Mouse (Mus musculus): ENCODE data around the gene Tapt1. TPM values are rescaled to one million over a fixed set of nuclear protein-coding genes. Genes with fewer than 3 reads are reported as not detected.

The Tapt1 gene
- polyA plus RNA-seq, 1 experiment from 2014 or later: 29.5 TPM

DNA sequence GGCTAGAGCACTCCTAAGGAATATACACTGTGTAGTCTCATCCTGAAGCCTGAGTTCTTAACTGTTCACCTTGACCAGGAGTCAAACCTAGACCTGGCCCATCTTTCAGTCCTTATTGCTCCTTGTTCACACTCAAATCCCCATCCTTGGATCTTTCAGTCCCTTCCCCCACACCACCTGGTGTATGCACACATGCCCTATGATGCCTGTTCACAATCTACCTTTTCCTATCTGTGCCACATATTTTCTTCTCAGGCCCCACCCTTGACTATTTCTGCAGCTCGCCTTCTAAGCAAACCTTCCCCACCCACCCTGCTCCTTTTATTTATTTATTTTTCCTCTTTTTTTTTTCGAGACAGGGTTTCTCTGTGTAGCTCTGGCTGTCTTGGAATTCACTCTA, 12.4 kb downstream of the Tapt1 start:
- no peak for ATAC-seq (replicated peaks; ENCODE audit: extremely low read depth, insufficient read depth, low FRiP score)
- Histone ChIP-seq H3K27ac (ENCODE audit: low read length) (no peak overlapping the region), H3K4me1 (ENCODE audit: control insufficient read depth, insufficient read depth, low read length) (no peaks in the 10 kb centered on the region), H3K36me3 (ENCODE audit: control insufficient read depth, insufficient read depth) (peaks cover 5% of the 10 kb centered on the region), H3K27me3 (ENCODE audit: control insufficient read depth, insufficient read depth, low read length) (no peaks in the 10 kb centered on the region), H3K9ac (ENCODE audit: low read length) (no peak overlapping the region), H3K4me3 (ENCODE audit: low read length) (no peak overlapping the region), H3K4me2 (ENCODE audit: low read depth, low read length) (no peak overlapping the region), H3K9me3 (replicated peaks; ENCODE audit: control insufficient read depth, low read length) (no peaks in the 10 kb centered on the region)
- 63% methylated on average over 2 of the region's 2 CpGs for WGBS

- WGBS: 95% methylated on average over 5 of the region's 5 CpGs
- no peak for ATAC-seq (replicated peaks; ENCODE audit: extremely low read depth, insufficient read depth, low FRiP score)
- no peak overlapping the region for H3K4me3 ChIP-seq (ENCODE audit: low read length)
- no peaks in the 10 kb centered on the region for H3K4me1 ChIP-seq (ENCODE audit: control insufficient read depth, insufficient read depth, low read length)
- no peak overlapping the region for H3K4me2 ChIP-seq (ENCODE audit: low read depth, low read length)
- no peak overlapping the region for H3K9ac ChIP-seq (ENCODE audit: low read length)
- H3K27ac ChIP-seq (ENCODE audit: low read length): no peak overlapping the region
- no peaks in the 10 kb centered on the region for H3K27me3 ChIP-seq (ENCODE audit: control insufficient read depth, insufficient read depth, low read length)
- no peaks in the 10 kb centered on the region for H3K9me3 ChIP-seq (replicated peaks; ENCODE audit: control insufficient read depth, low read length)
- H3K36me3 ChIP-seq (ENCODE audit: control insufficient read depth, insufficient read depth): peaks cover 5% of the 10 kb centered on the region
These were observed 13.0 kb downstream of the Tapt1 start for GRCm38 (mm10) chr5:44213391-44213790.

- Histone ChIP-seq H3K4me1 (ENCODE audit: control insufficient read depth, insufficient read depth, low read length) (no peaks in the 10 kb centered on the region), H3K9ac (ENCODE audit: low read length) (no peak overlapping the region), H3K9me3 (replicated peaks; ENCODE audit: control insufficient read depth, low read length) (no peaks in the 10 kb centered on the region), H3K27me3 (ENCODE audit: control insufficient read depth, insufficient read depth, low read length) (no peaks in the 10 kb centered on the region), H3K4me3 (ENCODE audit: low read length) (no peak overlapping the region), H3K27ac (ENCODE audit: low read length) (no peak overlapping the region), H3K36me3 (ENCODE audit: control insufficient read depth, insufficient read depth) (peaks cover 5% of the 10 kb centered on the region), H3K4me2 (ENCODE audit: low read depth, low read length) (no peak overlapping the region)
- ATAC-seq (replicated peaks; ENCODE audit: extremely low read depth, insufficient read depth, low FRiP score): no peak
- WGBS: 82% methylated on average over 6 of the region's 6 CpGs
These were observed 14.5 kb downstream of the Tapt1 start for GRCm38 (mm10) chr5:44211818-44212465.

DNA sequence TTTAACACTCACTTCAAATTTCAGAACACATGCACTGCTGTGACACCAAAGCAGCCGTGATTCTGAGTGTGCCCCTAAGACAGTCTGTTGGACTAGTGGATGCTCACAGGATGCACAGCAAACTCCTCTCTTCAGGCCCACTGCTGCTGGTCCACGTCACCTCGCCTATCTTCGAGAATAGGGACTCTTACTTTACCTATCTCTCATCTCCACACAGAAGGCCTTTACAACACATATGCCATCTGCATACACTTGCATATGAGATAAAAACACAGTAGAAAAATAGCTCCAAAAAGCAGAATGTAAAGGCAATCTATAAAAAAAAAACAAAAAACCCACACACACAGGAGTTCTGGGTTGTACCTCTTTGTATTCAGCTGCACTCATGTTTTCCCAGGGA, 19.1 kb downstream of the Tapt1 start:
- Histone ChIP-seq H3K4me2 (ENCODE audit: low read depth, low read length) (no peak overlapping the region), H3K9me3 (replicated peaks; ENCODE audit: control insufficient read depth, low read length) (no peaks in the 10 kb centered on the region), H3K4me1 (ENCODE audit: control insufficient read depth, insufficient read depth, low read length) (0 out of 2 replicates have a peak, but pooled peaks cover 2% of the 10 kb centered on the region), H3K27ac (ENCODE audit: low read length) (no peak overlapping the region), H3K9ac (ENCODE audit: low read length) (no peak overlapping the region), H3K27me3 (ENCODE audit: control insufficient read depth, insufficient read depth, low read length) (no peaks in the 10 kb centered on the region), H3K4me3 (ENCODE audit: low read length) (no peak overlapping the region), H3K36me3 (ENCODE audit: control insufficient read depth, insufficient read depth) (0 out of 2 replicates have a peak, but pooled peaks cover 6% of the 10 kb centered on the region)
- 86% methylated on average over 4 of the region's 4 CpGs for WGBS
- ATAC-seq (replicated peaks; ENCODE audit: extremely low read depth, insufficient read depth, low FRiP score): no peak

GRCm38 (mm10) chr5:44206651-44207050, 19.8 kb downstream of the Tapt1 start:
- Histone ChIP-seq H3K4me3 (ENCODE audit: low read length) (no peak overlapping the region), H3K36me3 (ENCODE audit: control insufficient read depth, insufficient read depth) (0 out of 2 replicates have a peak, but pooled peaks cover 6% of the 10 kb centered on the region), H3K27ac (ENCODE audit: low read length) (no peak overlapping the region), H3K9me3 (replicated peaks; ENCODE audit: control insufficient read depth, low read length) (no peaks in the 10 kb centered on the region), H3K9ac (ENCODE audit: low read length) (no peak overlapping the region), H3K4me2 (ENCODE audit: low read depth, low read length) (no peak overlapping the region), H3K27me3 (ENCODE audit: control insufficient read depth, insufficient read depth, low read length) (no peaks in the 10 kb centered on the region), H3K4me1 (ENCODE audit: control insufficient read depth, insufficient read depth, low read length) (0 out of 2 replicates have a peak, but pooled peaks cover 2% of the 10 kb centered on the region)
- no peak for ATAC-seq (replicated peaks; ENCODE audit: extremely low read depth, insufficient read depth, low FRiP score)
- WGBS: 81% methylated on average over 5 of the region's 5 CpGs

DNA sequence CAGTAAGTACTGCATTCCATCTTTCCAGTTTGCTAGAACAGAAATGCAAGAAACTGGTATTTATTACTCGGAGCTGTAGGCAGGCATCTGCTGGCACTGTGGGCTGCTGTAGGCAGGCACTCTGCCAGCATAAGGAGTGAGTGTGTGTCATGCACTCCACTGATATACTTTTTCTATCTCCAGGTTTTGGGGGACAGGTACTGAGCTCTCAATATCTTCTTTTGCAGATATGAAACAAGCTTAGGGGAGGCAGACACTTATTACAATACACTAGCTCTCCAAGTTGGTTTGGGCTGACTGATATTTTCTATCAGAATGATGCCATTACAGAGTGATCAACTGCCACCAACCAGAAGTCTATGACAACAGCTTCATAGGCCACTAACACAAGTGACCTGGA, 23.0 kb downstream of the Tapt1 start:
- Histone ChIP-seq H3K9me3 (replicated peaks; ENCODE audit: control insufficient read depth, low read length) (no peaks in the 10 kb centered on the region), H3K27ac (ENCODE audit: low read length) (no peak overlapping the region), H3K4me3 (ENCODE audit: low read length) (no peak overlapping the region), H3K4me1 (ENCODE audit: control insufficient read depth, insufficient read depth, low read length) (0 out of 2 replicates have a peak, but pooled peaks cover 2% of the 10 kb centered on the region), H3K9ac (ENCODE audit: low read length) (no peak overlapping the region), H3K4me2 (ENCODE audit: low read depth, low read length) (no peak overlapping the region), H3K36me3 (ENCODE audit: control insufficient read depth, insufficient read depth) (0 out of 2 replicates have a peak, but pooled peaks cover 6% of the 10 kb centered on the region), H3K27me3 (ENCODE audit: control insufficient read depth, insufficient read depth, low read length) (no peaks in the 10 kb centered on the region)
- ATAC-seq (replicated peaks; ENCODE audit: extremely low read depth, insufficient read depth, low FRiP score): no peak
- WGBS: 37% methylated on average over 1 of the region's 1 CpGs

- H3K27me3 ChIP-seq (ENCODE audit: control insufficient read depth, insufficient read depth, low read length): no peaks in the 10 kb centered on the region
- no peak for ATAC-seq (replicated peaks; ENCODE audit: extremely low read depth, insufficient read depth, low FRiP score)
- 0 out of 2 replicates have a peak, but pooled peaks cover 6% of the 10 kb centered on the region for H3K36me3 ChIP-seq (ENCODE audit: control insufficient read depth, insufficient read depth)
- no peak overlapping the region for H3K4me2 ChIP-seq (ENCODE audit: low read depth, low read length)
- peaks cover 6% of the 10 kb centered on the region; the same call in 1 of the 2 replicates for H3K4me1 ChIP-seq (ENCODE audit: control insufficient read depth, insufficient read depth, low read length)
- H3K9ac ChIP-seq (ENCODE audit: low read length): no peak overlapping the region
- no peaks in the 10 kb centered on the region for H3K9me3 ChIP-seq (replicated peaks; ENCODE audit: control insufficient read depth, low read length)
- H3K27ac ChIP-seq (ENCODE audit: low read length): no peak overlapping the region
- H3K4me3 ChIP-seq (ENCODE audit: low read length): no peak overlapping the region
These were observed 24.8 kb downstream of the Tapt1 start for GRCm38 (mm10) chr5:44201665-44202064.

GRCm38 (mm10) chr5:44199109-44199508, 27.3 kb downstream of the Tapt1 start:
- H3K36me3 ChIP-seq (ENCODE audit: control insufficient read depth, insufficient read depth): peaks cover 7% of the 10 kb centered on the region
- no peak overlapping the region for H3K4me2 ChIP-seq (ENCODE audit: low read depth, low read length)
- H3K9ac ChIP-seq (ENCODE audit: low read length): no peak overlapping the region
- H3K4me1 ChIP-seq (ENCODE audit: control insufficient read depth, insufficient read depth, low read length): peaks cover 6% of the 10 kb centered on the region; the same call in 1 of the 2 replicates
- H3K27ac ChIP-seq (ENCODE audit: low read length): no peak overlapping the region
- no peaks in the 10 kb centered on the region for H3K27me3 ChIP-seq (ENCODE audit: control insufficient read depth, insufficient read depth, low read length)
- WGBS: 95% methylated on average over 4 of the region's 4 CpGs
- no peak overlapping the region for H3K4me3 ChIP-seq (ENCODE audit: low read length)
- no peaks in the 10 kb centered on the region for H3K9me3 ChIP-seq (replicated peaks; ENCODE audit: control insufficient read depth, low read length)
- ATAC-seq (replicated peaks; ENCODE audit: extremely low read depth, insufficient read depth, low FRiP score): no peak

DNA sequence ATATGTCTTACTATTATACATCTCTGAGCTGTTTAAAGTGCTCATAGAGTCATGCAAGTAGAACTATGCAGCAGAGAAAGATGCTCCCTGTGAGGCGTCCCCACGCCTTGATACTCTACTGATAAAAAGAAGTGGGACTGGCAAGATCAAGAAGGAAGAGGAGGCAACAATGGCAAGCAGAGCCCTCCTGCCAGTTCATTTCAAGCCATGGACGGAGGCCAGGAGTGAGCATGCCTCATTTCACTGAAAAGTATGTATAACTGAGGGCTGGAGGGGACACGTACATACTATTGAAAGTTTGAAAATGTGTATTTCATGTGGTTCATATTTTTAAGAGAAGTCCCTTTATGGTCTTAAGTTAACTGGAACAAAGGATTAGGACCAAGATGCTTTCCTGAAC, 28.0 kb downstream of the Tapt1 start:
- Histone ChIP-seq H3K4me2 (ENCODE audit: low read depth, low read length) (no peak overlapping the region), H3K4me1 (ENCODE audit: control insufficient read depth, insufficient read depth, low read length) (peaks cover 6% of the 10 kb centered on the region; the same call in 1 of the 2 replicates), H3K9ac (ENCODE audit: low read length) (no peak overlapping the region), H3K36me3 (ENCODE audit: control insufficient read depth, insufficient read depth) (peaks cover 11% of the 10 kb centered on the region), H3K4me3 (ENCODE audit: low read length) (no peak overlapping the region), H3K27me3 (ENCODE audit: control insufficient read depth, insufficient read depth, low read length) (no peaks in the 10 kb centered on the region), H3K27ac (ENCODE audit: low read length) (no peak overlapping the region), H3K9me3 (replicated peaks; ENCODE audit: control insufficient read depth, low read length) (no peaks in the 10 kb centered on the region)
- WGBS: 87% methylated on average over 4 of the region's 4 CpGs
- ATAC-seq (replicated peaks; ENCODE audit: extremely low read depth, insufficient read depth, low FRiP score): no peak

Data from heart, embryonic 16.5 days (tissue).